Mouse (Mus musculus) cerebellum, adult 18-20 months (tissue): ENCODE measurements around the gene Olfr287.

Experiments used
- DNase-seq, 2 experiments: peaks; one replicate each; pipeline ENCODE4 v3.0.0; 2021

Gene Olfr287

GRCm38 (mm10) chr15:98167645-98168621 is 52.9 kb downstream of the Olfr287 start:
- peak; percentile 90 to 96 for DNase-seq

GRCm38 (mm10) chr15:98166963-98167644 is 53.8 kb downstream of the Olfr287 start, which contains the start of gene Ccdc184:
Gene Ccdc184 (plus strand): TSS chr15:98167158.
- peak in 1 of 2 experiments; percentile 36 for DNase-seq

GRCm38 (mm10) chr15:98165525-98165924 is 55.3 kb downstream of the Olfr287 start, which contains the start of gene Asb8:
Gene Asb8 (minus strand): TSS chr15:98165625.
- no peak for DNase-seq

- no peak for DNase-seq
Measured at GRCm38 (mm10) chr15:98162561-98162960, 58.3 kb downstream of the Olfr287 start.

GRCm38 (mm10) chr15:98161026-98161805 is 59.6 kb downstream of the Olfr287 start:
- no peak for DNase-seq

GRCm38 (mm10) chr15:98157253-98157652 is 63.6 kb downstream of the Olfr287 start:
- DNase-seq, result no peak
